Mouse (Mus musculus) hematopoietic stem cell, adult 5-6 weeks (primary cell): ENCODE measurements around the gene Rin1. TPM values are rescaled to one million over a fixed set of nuclear protein-coding genes. Genes with fewer than 3 reads are reported as not detected.
A peak's percentile ranks its signal among the peaks of the same experiment; 100 is the strongest.

ENCODE experiments used
- ATAC-seq, 2 experiments: fragments of 125-278 bp in 1 of 2; replicated peaks in 1 of 2; 2 replicates each; pipeline ENCODE4 v1.8.0; 2016 to 2017; ENCODE audit warnings: inconsistent platforms in 2 of 2, mild to moderate bottlenecking in 2 of 2, moderate number of reproducible peaks in 2 of 2, low read depth in 1 of 2, moderate TSS enrichment in 1 of 2; ENCODE audit not compliant: low FRiP score in 2 of 2, poor library complexity in 2 of 2, severe bottlenecking in 2 of 2, insufficient read depth in 1 of 2, low TSS enrichment in 1 of 2
- total RNA-seq: library from RNA; stranded (forward); fragments of 172-1452, 232-1000 nt; gene quantifications from 2 replicates; pipeline ENCODE4 v1.2.3, GENCODE M21; 2017

The Rin1 gene
- total RNA-seq, 1 experiment from 2014 or later = not detected

GRCm38 (mm10) chr19:5060365-5061330 lies 10.4 kb downstream of the Rin1 start:
- ATAC-seq = no peak

- no peak for ATAC-seq
Observed at GRCm38 (mm10) chr19:5062041-5062440, 11.8 kb downstream of the Rin1 start.

DNA sequence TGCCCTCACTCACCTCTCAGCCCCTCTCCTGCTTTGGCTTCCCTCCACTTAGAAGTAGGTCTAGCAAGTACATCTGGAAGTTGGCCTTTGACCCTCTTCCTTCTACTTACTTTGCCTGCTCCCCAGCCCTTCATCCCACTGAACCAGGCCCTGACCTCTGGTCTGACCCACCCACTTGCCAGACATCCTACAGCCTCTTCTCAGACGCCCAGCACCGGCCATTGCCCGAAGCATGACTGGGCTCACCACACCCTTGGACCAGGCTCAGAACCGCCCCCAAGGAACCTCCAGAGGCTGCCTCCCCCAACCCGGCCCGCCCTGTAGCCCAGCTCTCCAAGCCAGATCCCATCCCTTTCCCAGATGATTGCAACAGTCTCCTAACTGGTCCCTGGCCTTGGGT lies 12.2 kb downstream of the Rin1 start:
- no peak for ATAC-seq

DNA sequence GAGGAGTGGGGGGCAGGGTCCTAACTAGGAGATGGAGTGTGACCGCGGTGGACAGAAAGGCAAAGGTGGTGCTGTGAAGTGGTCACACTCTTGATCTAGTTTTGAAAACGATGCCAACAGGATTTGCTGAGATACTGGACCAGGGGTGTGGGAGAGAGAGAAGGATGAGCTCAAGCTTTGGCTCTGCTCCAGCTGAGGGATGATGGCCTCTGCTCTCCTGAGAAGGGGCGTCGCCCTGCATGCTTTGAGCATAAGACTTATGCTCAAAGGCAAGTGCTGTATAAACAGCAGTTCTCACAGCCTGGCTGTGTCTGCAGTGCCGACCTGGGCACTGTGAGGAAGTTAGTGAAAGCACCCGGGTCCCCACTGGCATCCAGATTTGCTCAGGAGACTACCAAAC lies 14.8 kb downstream of the Rin1 start:
- ATAC-seq = no peak

DNA sequence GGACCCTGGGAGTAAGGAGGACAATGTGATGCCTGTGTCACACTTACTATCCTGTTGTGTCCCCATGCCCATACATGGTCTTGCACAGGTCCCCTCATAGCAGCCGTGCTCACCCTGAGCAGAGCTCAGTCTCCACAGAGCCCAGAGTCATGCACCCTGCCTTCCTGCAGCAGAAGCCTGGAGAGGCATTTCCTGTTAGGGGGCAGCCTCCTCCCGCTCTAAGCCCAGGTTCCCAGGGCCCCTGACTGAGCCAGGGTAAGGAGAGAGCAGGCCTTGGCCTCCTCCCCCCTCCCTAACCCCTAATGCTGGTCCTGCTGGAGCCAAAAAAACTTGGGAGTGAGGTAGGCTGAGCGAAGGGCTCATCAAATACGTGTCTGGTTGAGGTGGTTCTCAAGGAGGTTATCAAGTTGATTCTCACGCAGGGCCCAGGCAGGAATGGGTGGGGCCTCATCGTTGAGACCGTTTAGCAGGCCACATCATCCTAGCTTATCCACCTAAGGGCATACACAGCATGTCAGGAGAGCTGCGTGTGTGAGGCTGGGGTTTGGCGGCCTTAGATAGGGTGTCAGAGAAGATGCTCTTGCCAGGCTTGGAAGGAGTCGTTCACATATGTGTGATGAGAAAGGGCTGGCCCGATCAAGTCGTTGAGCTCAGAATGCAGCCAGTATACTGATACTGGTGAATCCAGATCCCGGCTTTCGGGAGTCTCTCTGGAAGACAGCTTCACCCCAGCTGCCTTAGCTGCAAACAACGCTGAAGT lies 16.9 kb downstream of the Rin1 start:
- no peak for ATAC-seq

DNA sequence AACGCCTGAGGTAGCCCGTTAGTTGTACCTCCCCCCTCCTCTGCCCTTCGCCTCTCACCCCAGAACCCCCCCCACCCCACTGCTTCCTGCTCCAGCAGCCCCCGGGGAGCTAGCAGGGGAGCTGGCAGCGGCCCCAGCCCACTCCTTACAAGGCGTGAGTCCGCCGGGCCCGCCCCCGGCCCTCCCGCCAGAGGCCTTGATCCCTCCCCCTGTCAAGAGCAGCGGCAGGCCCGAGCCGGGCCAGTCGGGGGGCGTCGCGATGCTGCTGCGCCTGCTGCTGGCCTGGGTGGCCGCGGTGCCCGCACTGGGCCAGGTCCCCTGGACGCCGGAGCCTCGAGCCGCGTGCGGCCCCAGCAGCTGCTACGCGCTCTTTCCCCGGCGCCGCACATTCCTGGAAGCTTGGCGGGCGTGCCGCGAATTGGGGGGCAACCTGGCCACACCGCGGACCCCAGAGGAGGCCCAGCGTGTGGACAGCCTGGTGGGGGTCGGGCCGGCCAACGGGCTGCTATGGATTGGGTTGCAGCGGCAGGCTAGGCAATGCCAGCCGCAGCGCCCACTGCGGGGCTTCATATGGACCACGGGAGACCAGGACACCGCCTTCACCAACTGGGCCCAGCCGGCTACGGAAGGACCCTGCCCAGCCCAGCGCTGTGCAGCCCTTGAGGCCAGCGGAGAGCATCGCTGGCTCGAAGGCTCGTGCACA lies 17.7 kb downstream of the Rin1 start, which contains the start of gene Cd248:
Gene Cd248 (plus strand): TSS at position 212 of the 703 bp plus-strand sequence.
- ATAC-seq = peak in 1 of 2 experiments; percentile 22; a peak in 1 of 4 replicates

- no peak for ATAC-seq
Observed at GRCm38 (mm10) chr19:5068570-5069234, 18.4 kb downstream of the Rin1 start.

GRCm38 (mm10) chr19:5069486-5069885 lies 19.2 kb downstream of the Rin1 start:
- ATAC-seq = no peak

DNA sequence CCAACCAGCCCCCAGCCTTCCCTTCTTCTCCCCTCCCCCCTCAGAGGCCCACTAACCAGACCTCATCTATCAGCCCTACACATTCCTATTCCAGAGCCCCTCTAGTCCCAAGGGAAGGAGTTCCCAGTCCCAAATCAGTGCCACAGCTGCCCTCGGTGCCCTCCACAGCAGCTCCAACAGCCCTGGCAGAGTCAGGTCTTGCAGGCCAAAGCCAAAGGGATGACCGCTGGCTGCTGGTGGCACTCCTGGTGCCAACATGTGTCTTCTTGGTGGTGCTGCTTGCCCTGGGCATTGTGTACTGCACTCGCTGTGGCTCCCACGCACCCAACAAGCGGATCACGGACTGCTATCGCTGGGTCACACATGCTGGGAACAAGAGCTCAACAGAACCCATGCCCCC lies 19.7 kb downstream of the Rin1 start:
- no peak for ATAC-seq

DNA sequence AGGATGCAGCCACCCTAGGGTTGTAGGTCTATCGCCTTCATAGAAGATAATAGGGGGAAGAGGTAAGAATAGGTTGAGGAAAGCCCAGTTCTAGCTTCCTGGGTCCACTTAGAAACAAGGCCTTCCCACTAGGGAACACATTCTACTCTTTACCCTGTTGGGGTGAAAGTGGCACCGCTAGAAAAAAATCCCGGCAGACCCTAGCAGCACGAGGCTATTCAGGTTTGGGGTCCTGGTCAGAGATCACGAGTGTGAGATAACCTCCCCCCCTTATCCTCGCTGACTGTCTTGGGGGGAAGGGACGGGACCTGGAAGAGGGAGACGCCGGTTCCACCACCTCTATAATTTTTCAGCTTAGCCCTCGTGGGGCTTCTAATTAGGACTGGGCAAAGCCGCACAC lies 20.8 kb downstream of the Rin1 start:
- no peak for ATAC-seq

- ATAC-seq = peak; percentile 74 to 76
Observed at GRCm38 (mm10) chr19:5071545-5072369, 21.5 kb downstream of the Rin1 start.

- ATAC-seq = no peak
Observed at GRCm38 (mm10) chr19:5072389-5073019, 22.2 kb downstream of the Rin1 start.

DNA sequence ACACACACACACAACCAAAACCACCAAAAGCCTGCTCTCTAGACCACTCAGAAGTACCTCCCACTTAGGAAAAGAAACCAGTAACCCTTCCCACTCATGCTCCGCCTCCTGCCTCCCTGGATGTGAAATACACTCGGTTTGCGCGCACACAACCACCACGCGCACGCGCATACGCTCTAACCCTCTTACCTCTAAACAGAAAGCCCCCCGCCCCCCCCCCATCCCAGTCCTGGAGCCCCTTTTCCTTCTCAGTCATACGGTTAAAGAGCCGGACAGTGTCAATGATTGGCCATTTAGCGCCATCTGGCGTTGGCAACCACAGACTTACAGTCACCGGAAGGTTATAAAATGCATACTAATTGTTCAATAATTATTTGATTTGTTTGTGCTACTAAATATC lies 22.7 kb downstream of the Rin1 start:
- ATAC-seq = 0 out of 4 replicates have a peak, but pooled peaks of 1 of the 2 experiments have one; percentile 27

GRCm38 (mm10) chr19:5073518-5073917 lies 23.2 kb downstream of the Rin1 start:
- ATAC-seq = no peak

GRCm38 (mm10) chr19:5079279-5079678 lies 29.0 kb downstream of the Rin1 start:
- no peak for ATAC-seq

DNA sequence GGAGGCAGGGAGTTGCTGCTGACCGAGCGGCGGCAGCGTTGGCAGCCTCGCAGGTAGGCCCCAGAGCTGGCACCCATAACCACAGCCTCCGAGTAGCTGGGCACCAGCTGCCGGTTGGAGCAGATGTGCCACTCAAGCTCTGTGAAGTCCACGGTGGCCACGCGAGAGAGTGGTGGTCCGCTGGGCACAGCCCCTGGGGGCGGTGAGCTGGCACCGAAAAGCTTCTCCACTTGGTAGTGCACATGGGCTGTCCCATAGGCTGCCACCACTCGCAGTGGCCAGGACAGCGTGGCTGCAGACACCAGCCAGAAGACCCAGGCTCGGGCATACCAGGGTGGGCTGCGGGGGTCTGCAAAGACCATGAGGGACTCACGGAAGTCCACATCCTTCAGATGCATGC lies 31.7 kb downstream of the Rin1 start:
- ATAC-seq = no peak
